Mouse (Mus musculus) CH12.LX (cell line): Measurements from ENCODE around the gene Arl16. TPM values are rescaled to one million over a fixed set of nuclear protein-coding genes. Genes with fewer than 3 reads are reported as not detected.

Experiments used
- DNase-seq: peaks from one replicate; pipeline ENCODE4 v3.0.0-alpha.2; 2013; ENCODE audit errors: extremely low read depth
- H3K27ac ChIP-seq: 2 replicates; pipeline ENCODE4 v1.5.1; 2012; ENCODE audit warnings: low read depth, mild to moderate bottlenecking, control low read depth, moderate library complexity; ENCODE audit not compliant: insufficient read depth
- H3K27me3 ChIP-seq: replicated peaks from 2 replicates; pipeline ENCODE3; 2012; ENCODE audit warnings: inconsistent platforms
- H3K36me3 ChIP-seq, 2 experiments: replicated peaks in 1 of 2; 2 replicates each; pipeline versions ENCODE3 to v1.6.1; 2012; ENCODE audit warnings: inconsistent platforms in 1 of 2, low read length in 1 of 2, mild to moderate bottlenecking in 1 of 2, mixed read lengths in 1 of 2, moderate library complexity in 1 of 2; ENCODE audit not compliant: control insufficient read depth in 1 of 2, insufficient read depth in 1 of 2
- H3K4me1 ChIP-seq, 2 experiments: 2 replicates each; pipeline ENCODE4 v1.6.1; 2012; ENCODE audit warnings: inconsistent platforms in 1 of 2, moderate library complexity in 1 of 2; ENCODE audit not compliant: insufficient read depth in 2 of 2, control insufficient read depth in 1 of 2
- H3K4me2 ChIP-seq: 2 replicates; pipeline ENCODE4 v1.6.1; 2012; ENCODE audit warnings: low read depth, mild to moderate bottlenecking, control low read depth; ENCODE audit not compliant: poor library complexity, insufficient read depth, severe bottlenecking
- H3K4me3 ChIP-seq, 3 experiments: fragments of 150-350 bp in 1 of 3; sonication (generic) in 1 of 3; replicated peaks in 1 of 3; 2 replicates each; pipeline versions ENCODE3 to v1.5.1; 2011 to 2012; ENCODE audit warnings: low read depth in 2 of 3, low read length in 2 of 3, mild to moderate bottlenecking in 2 of 3, moderate library complexity in 2 of 3, control low read depth in 1 of 3, improper control_type of control experiment in 1 of 3, inconsistent platforms in 1 of 3, mixed read lengths in 1 of 3; ENCODE audit not compliant: poor library complexity in 1 of 3
- H3K79me2 ChIP-seq: replicated peaks from 2 replicates; pipeline ENCODE4 v1.6.1; 2012; ENCODE audit warnings: mild to moderate bottlenecking, moderate library complexity; ENCODE audit not compliant: control insufficient read depth, poor library complexity, insufficient read depth, severe bottlenecking; ENCODE audit errors: extremely low read depth
- H3K9ac ChIP-seq: 2 replicates; pipeline ENCODE4 v1.6.1; 2012; ENCODE audit warnings: low read depth, mild to moderate bottlenecking, control low read depth, moderate library complexity; ENCODE audit not compliant: insufficient read depth
- H3K9me3 ChIP-seq: replicated peaks from 2 replicates; pipeline ENCODE3; 2012; ENCODE audit warnings: low read length, inconsistent platforms, mixed read lengths
- BHLHE40 ChIP-seq: IDR thresholded peaks from 2 replicates; pipeline ENCODE4 v1.6.1; 2011; ENCODE audit warnings: mild to moderate bottlenecking, low read depth, low read length, improper control_type of control experiment
- CHD1 ChIP-seq: IDR thresholded peaks from 2 replicates; pipeline ENCODE4 v1.6.1; 2012; ENCODE audit warnings: low read depth, low read length, improper control_type of control experiment, inconsistent platforms
- CHD2 ChIP-seq: IDR thresholded peaks from 2 replicates; pipeline ENCODE4 v1.6.1; 2011; ENCODE audit warnings: low read length, improper control_type of control experiment
- CTCF ChIP-seq, 2 experiments: IDR thresholded peaks in 1 of 2; conservative IDR thresholded peaks in 1 of 2; 2 replicates each; pipeline ENCODE4 v1.5.1; 2011 to 2012; ENCODE audit warnings: low read depth in 2 of 2, low read length in 2 of 2, improper control_type of control experiment in 1 of 2, inconsistent platforms in 1 of 2, mild to moderate bottlenecking in 1 of 2, moderate library complexity in 1 of 2
- E2F4 ChIP-seq: IDR thresholded peaks from 2 replicates; pipeline ENCODE4 v1.6.1; 2011; ENCODE audit warnings: low read depth, low read length, improper control_type of control experiment; ENCODE audit not compliant: insufficient replicate concordance
- EP300 ChIP-seq: IDR thresholded peaks from 2 replicates; pipeline ENCODE4 v1.6.1; 2011; ENCODE audit warnings: low read length, improper control_type of control experiment
- ETS1 ChIP-seq: conservative IDR thresholded peaks from 2 replicates; pipeline ENCODE4 v1.6.1; 2012; ENCODE audit warnings: low read depth, mild to moderate bottlenecking, inconsistent platforms, low read length, improper control_type of control experiment, moderate library complexity
- HCFC1 ChIP-seq: IDR thresholded peaks from 2 replicates; pipeline ENCODE4 v1.6.1; 2012; ENCODE audit warnings: low read depth, mild to moderate bottlenecking, inconsistent platforms, low read length, improper control_type of control experiment
- IRF4 ChIP-seq: IDR thresholded peaks from 2 replicates; pipeline ENCODE4 v1.6.1; 2014; ENCODE audit warnings: low read depth, mild to moderate bottlenecking, inconsistent platforms, low read length, improper control_type of control experiment
- JUN ChIP-seq: IDR thresholded peaks from 2 replicates; pipeline ENCODE4 v1.6.1; 2011; ENCODE audit warnings: low read depth, mild to moderate bottlenecking, low read length, improper control_type of control experiment, moderate library complexity; ENCODE audit not compliant: insufficient read depth
- JUND ChIP-seq: conservative IDR thresholded peaks from 2 replicates; pipeline ENCODE4 v1.6.1; 2011; ENCODE audit warnings: low read depth, low read length, improper control_type of control experiment
- MAFK ChIP-seq: IDR thresholded peaks from 2 replicates; pipeline ENCODE4 v1.6.1; 2011; ENCODE audit warnings: low read length, improper control_type of control experiment; ENCODE audit not compliant: insufficient replicate concordance
- MAX ChIP-seq: IDR thresholded peaks from 2 replicates; pipeline ENCODE4 v1.6.1; 2011; ENCODE audit warnings: low read length, improper control_type of control experiment
- MAZ ChIP-seq: IDR thresholded peaks from 2 replicates; pipeline ENCODE4 v1.6.1; 2012; ENCODE audit warnings: low read depth, mild to moderate bottlenecking, inconsistent platforms, low read length, improper control_type of control experiment, moderate library complexity
- MEF2A ChIP-seq: IDR thresholded peaks from 2 replicates; pipeline ENCODE4 v1.6.1; 2014; ENCODE audit warnings: low read depth, mild to moderate bottlenecking, inconsistent platforms, low read length, improper control_type of control experiment, borderline replicate concordance
- MXI1 ChIP-seq: IDR thresholded peaks from 2 replicates; pipeline ENCODE4 v1.6.1; 2011; ENCODE audit warnings: mild to moderate bottlenecking, low read depth, low read length, improper control_type of control experiment
- MYC ChIP-seq: IDR thresholded peaks from 2 replicates; pipeline ENCODE4 v1.6.1; 2011; ENCODE audit warnings: low read depth, mild to moderate bottlenecking, improper control_type of control experiment, low read length
- NELFE ChIP-seq: IDR thresholded peaks from 2 replicates; pipeline ENCODE4 v1.6.1; 2011; ENCODE audit warnings: low read depth, low read length, improper control_type of control experiment
- NRF1 ChIP-seq: IDR thresholded peaks from 2 replicates; pipeline ENCODE4 v1.6.1; 2014; ENCODE audit warnings: low read depth, mild to moderate bottlenecking, inconsistent platforms, low read length, improper control_type of control experiment, moderate library complexity
- PAX5 ChIP-seq: IDR thresholded peaks from 2 replicates; pipeline ENCODE4 v1.6.1; 2012; ENCODE audit warnings: low read length, inconsistent platforms, mixed read lengths
- POLR2A ChIP-seq: IDR thresholded peaks from 2 replicates; pipeline ENCODE4 v1.6.1; 2011; ENCODE audit warnings: low read depth, mild to moderate bottlenecking, improper control_type of control experiment, low read length
- RAD21 ChIP-seq: IDR thresholded peaks from 2 replicates; pipeline ENCODE4 v1.6.1; 2011; ENCODE audit warnings: low read depth, mild to moderate bottlenecking, low read length, improper control_type of control experiment, moderate library complexity
- RCOR1 ChIP-seq: conservative IDR thresholded peaks from 2 replicates; pipeline ENCODE4 v1.6.1; 2012; ENCODE audit warnings: low read depth, mild to moderate bottlenecking, inconsistent platforms, low read length, improper control_type of control experiment
- SIN3A ChIP-seq: IDR thresholded peaks from 2 replicates; pipeline ENCODE4 v1.6.1; 2012; ENCODE audit warnings: low read length, improper control_type of control experiment, inconsistent platforms
- SMC3 ChIP-seq: IDR thresholded peaks from 2 replicates; pipeline ENCODE4 v1.6.1; 2011; ENCODE audit warnings: low read depth, low read length, improper control_type of control experiment
- TBP ChIP-seq: conservative IDR thresholded peaks from 2 replicates; pipeline ENCODE4 v1.6.1; 2011; ENCODE audit warnings: low read depth, low read length, improper control_type of control experiment
- TCF12 ChIP-seq: IDR thresholded peaks from 2 replicates; pipeline ENCODE4 v1.6.1; 2014; ENCODE audit warnings: low read depth, mild to moderate bottlenecking, inconsistent platforms, low read length, improper control_type of control experiment
- USF1 ChIP-seq: IDR thresholded peaks from 2 replicates; pipeline ENCODE4 v1.6.1; 2014; ENCODE audit warnings: low read depth, mild to moderate bottlenecking, inconsistent platforms, low read length, improper control_type of control experiment
- USF2 ChIP-seq: conservative IDR thresholded peaks from 2 replicates; pipeline ENCODE4 v1.6.1; 2011; ENCODE audit warnings: low read depth, low read length, improper control_type of control experiment
- ZC3H11A ChIP-seq: IDR thresholded peaks from 2 replicates; pipeline ENCODE4 v1.6.1; 2012; ENCODE audit warnings: low read depth, mild to moderate bottlenecking, inconsistent platforms, low read length, improper control_type of control experiment
- ZKSCAN1 ChIP-seq: IDR thresholded peaks from 2 replicates; pipeline ENCODE4 v1.6.1; 2012; ENCODE audit warnings: low read depth, inconsistent platforms, low read length, improper control_type of control experiment, borderline replicate concordance
- ZMIZ1 ChIP-seq: IDR thresholded peaks from 2 replicates; pipeline ENCODE4 v1.6.1; 2012; ENCODE audit warnings: low read depth, mild to moderate bottlenecking, inconsistent platforms, low read length, improper control_type of control experiment
- ZNF384 ChIP-seq: IDR thresholded peaks from 2 replicates; pipeline ENCODE4 v1.6.1; 2012; ENCODE audit warnings: low read depth, low read length, improper control_type of control experiment, inconsistent platforms
- dilution Hi-C: fragments of 300-500 bp; cut with MboI; formaldehyde crosslinking; loops from 2 replicates; pipeline ENCODE4 v1.14.3; 2020; ENCODE audit warnings: low sequenced_read_pairs; ENCODE audit not compliant: extremely low pct_unique_long_range_greater_than_20kb, extremely low pct_ligation_motif_present
- in situ Hi-C: fragments of 300-500 bp; cut with MboI; formaldehyde crosslinking; loops from 3 replicates; pipeline ENCODE4 v1.14.3; 2019; ENCODE audit warnings: low sequenced_read_pairs, low pct_ligation_motif_present, low pct_unique_long_range_greater_than_20kb, mixed read lengths
- polyA plus RNA-seq: library from polyadenylated mRNA; unstranded; fragments of >175 nt; gene quantifications from 2 replicates; pipeline ENCODE4 v1.2.1, GENCODE M21; 2012; ENCODE audit warnings: low read depth; ENCODE audit not compliant: insufficient read length
- total RNA-seq, 2 experiments: library from RNA; depleted of rRNA; stranded (reverse); fragments of 300-350 nt in 1 of 2; fragments of >200 nt in 1 of 2; gene quantifications; 2 replicates each; pipeline ENCODE4 v1.2.3; 2012 to 2014

The Arl16 gene
- total and polyA plus RNA-seq, 3 experiments: 22.8 to 42.6 (median 24.8) TPM

DNA sequence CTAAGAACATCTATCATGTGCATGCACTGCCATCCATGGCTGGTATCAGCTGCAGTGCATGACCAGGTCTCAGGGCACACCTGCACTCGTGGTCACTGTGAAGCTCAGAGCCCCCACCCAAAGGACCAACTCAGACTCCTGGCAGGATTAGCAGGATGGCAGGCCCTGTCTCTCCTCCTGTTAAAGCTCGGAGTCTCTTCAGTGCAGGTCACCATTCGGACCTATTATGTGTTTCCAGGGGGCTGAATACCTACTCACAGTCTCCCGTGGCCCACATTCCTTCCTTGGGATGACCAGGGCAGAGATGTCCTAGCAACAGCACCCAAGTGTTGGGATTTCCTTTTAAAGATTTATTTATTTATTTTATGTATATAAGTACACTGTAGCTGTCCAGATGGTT lies 49.7 kb upstream of the Arl16 start:
- no peak for DNase-seq
- Histone ChIP-seq H3K36me3 (no peaks in the 10 kb centered on the region), H3K9ac (no peak overlapping the region), H3K4me3 (no peak overlapping the region), H3K4me2 (no peak overlapping the region), H3K27me3 (no peaks in the 10 kb centered on the region), H3K9me3 (peaks cover 6% of the 10 kb centered on the region), H3K79me2 (no peaks in the 10 kb centered on the region), H3K27ac (no peak overlapping the region), H3K4me1 (peaks cover 0 to 18% of the 10 kb centered on the region in 2 experiments; a peak in 2 of 4 replicates)
- in situ Hi-C loops (no loop called here), dilution Hi-C loops (no loop called here)
- TF ChIP-seq CHD1 (no peak), ZNF384 (no peak)

DNA sequence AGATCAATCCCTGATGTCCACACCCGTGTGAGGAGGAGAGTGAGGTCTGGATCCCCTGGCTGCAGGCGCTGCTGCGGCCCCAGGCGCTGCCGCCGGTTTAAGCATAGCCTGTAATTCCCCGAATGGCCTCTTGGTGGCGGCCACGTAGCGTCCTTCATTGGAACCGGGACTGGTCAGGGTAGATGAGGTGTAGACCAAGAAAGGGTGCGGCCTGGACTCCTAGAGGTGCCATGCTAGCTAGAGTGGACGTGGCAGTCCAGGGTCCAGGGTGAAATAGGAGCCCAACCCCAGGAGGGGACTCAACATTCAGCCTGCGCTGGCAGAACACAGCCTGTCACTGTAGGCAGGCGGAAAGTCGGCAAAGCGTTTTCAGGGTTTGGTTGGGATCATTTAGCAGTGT lies 48.2 kb upstream of the Arl16 start:
- H3K27ac ChIP-seq: no peak overlapping the region
- no peaks in the 10 kb centered on the region for H3K79me2 ChIP-seq
- dilution Hi-C loops: no loop called here
- no peak overlapping the region for H3K4me3 ChIP-seq
- in situ Hi-C loops: no loop called here
- no peak for TF ChIP-seq MEF2A
- no peak for TF ChIP-seq TBP
- no peak for TF ChIP-seq EP300
- TF ChIP-seq PAX5: no peak
- TF ChIP-seq E2F4: no peak
- TF ChIP-seq USF1: no peak
- no peak for TF ChIP-seq CHD2
- peak; percentile 36; the same call in 1 of the 2 replicates for TF ChIP-seq ZC3H11A
- TF ChIP-seq NELFE: no peak
- no peak for TF ChIP-seq RCOR1
- 0 out of 2 replicates have a peak, but pooled peaks have one; percentile 3 for TF ChIP-seq NRF1
- TF ChIP-seq CTCF (conservative IDR thresholded peaks at IDR 0.05 in 1 of 2, IDR thresholded peaks at IDR 0.05 in 1 of 2; ENCODE audit: low read depth in 2 of 2, low read length in 2 of 2): peak; percentile 72 to 98
- TF ChIP-seq TCF12: no peak
- no peak for TF ChIP-seq JUND
- TF ChIP-seq ZKSCAN1: no peak
- no peak for TF ChIP-seq JUN
- TF ChIP-seq MAFK: no peak
- TF ChIP-seq USF2: no peak
- no peak for TF ChIP-seq ZNF384
- no peak for TF ChIP-seq MYC
- peak; percentile 74; the same call in 1 of the 2 replicates for TF ChIP-seq IRF4
- TF ChIP-seq ETS1: no peak
- TF ChIP-seq CHD1: no peak
- TF ChIP-seq HCFC1: peak; percentile 31; the same call in 1 of the 2 replicates
- no peak for TF ChIP-seq MAZ
- TF ChIP-seq RAD21: peak; percentile 98
- peak; percentile 87 for TF ChIP-seq SMC3
- no peak; the same call in 1 of the 2 replicates for TF ChIP-seq MAX
- no peak for TF ChIP-seq MXI1
- TF ChIP-seq SIN3A: no peak
- no peak for TF ChIP-seq ZMIZ1
- TF ChIP-seq POLR2A: no peak
- TF ChIP-seq BHLHE40: no peak
- no peaks in the 10 kb centered on the region for H3K27me3 ChIP-seq
- DNase-seq: peak; percentile 80
- H3K4me2 ChIP-seq: no peak overlapping the region
- peaks cover 0 to 23% of the 10 kb centered on the region in 2 experiments; a peak in 2 of 4 replicates for H3K4me1 ChIP-seq
- no peaks in the 10 kb centered on the region for H3K36me3 ChIP-seq
- H3K9ac ChIP-seq: no peak overlapping the region
- H3K9me3 ChIP-seq: peaks cover 3% of the 10 kb centered on the region
